Mouse (Mus musculus) neural tube, embryonic 10.5 days (tissue): Measurements from ENCODE around the gene Sult3a2.
"Not testable (repeated sequence)": the region's sequence is repeated elsewhere in the genome, so short reads cannot be mapped to it uniquely, and the experiment has no call there.

Source experiments
- DNase-seq: peaks from one replicate; pipeline ENCODE4 v3.0.0-alpha.2; 2017; ENCODE audit warnings: low spot score; ENCODE audit errors: extremely low spot score

The Sult3a2 gene

GRCm38 (mm10) chr10:33786604-33787003 is at the start of gene Sult3a2:
Gene Sult3a2, minus strand, starts transcription at chr10:33786704.
- no peak for DNase-seq

- no peak for DNase-seq
Measured at GRCm38 (mm10) chr10:33820892-33821291, 34.4 kb upstream of the Sult3a2 start.

DNA sequence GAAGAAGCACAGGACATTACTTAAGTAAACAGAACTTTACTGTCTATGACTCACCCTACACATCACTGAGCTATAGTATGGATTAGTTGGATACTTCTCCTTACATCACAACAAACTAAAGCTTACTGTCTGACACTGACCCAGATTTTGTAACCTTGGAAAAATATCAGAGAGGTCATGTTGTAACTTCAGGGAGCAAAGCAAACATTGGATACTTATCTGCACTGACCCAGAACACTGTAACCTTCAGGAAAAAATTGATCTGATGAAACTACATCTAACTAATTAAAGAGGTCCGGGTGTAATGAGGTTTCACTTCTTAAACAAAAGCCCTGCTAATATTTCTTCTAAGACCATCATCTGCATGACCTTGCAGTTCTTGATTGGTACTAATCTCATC is 30.4 kb upstream of the Sult3a2 start:
- no peak for DNase-seq

DNA sequence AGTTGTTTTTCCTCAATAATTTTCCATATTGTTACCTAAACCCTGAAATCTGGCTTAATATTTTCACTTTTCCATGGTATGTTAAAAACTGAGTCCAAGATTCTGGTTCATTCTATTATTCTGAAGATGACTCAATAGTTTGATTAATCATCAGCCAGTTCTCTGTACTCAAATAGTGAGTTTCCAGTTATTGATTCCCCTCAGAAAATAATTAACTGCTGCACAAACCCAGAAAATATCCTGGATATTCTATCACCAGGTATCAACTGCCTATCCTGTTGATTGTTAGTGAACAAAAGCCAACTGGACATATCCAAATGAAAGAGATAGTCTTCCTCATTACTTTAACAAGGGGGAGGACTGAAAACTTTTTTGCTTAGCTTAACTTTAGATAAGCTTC is 27.8 kb upstream of the Sult3a2 start:
- no peak for DNase-seq

DNA sequence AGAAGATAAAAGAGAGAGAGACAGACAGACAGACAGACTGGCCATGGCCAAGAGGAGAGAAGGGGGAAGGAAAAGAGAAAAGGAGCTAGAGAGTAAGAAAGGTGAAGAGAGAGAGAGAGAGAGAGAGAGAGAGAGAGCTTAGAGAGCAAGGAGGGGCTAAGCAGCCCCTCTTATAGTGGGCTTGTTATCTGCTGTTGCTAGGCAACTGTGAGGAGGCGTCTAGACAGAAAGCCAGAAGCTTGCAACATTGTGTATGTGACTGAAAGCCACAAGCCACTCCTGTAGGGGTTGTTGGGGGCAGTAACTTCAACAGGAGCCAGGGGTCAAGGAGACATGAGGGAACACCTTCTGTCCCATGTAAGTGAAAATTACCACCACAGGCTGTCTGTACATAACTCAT is 25.3 kb upstream of the Sult3a2 start:
- no peak for DNase-seq

DNA sequence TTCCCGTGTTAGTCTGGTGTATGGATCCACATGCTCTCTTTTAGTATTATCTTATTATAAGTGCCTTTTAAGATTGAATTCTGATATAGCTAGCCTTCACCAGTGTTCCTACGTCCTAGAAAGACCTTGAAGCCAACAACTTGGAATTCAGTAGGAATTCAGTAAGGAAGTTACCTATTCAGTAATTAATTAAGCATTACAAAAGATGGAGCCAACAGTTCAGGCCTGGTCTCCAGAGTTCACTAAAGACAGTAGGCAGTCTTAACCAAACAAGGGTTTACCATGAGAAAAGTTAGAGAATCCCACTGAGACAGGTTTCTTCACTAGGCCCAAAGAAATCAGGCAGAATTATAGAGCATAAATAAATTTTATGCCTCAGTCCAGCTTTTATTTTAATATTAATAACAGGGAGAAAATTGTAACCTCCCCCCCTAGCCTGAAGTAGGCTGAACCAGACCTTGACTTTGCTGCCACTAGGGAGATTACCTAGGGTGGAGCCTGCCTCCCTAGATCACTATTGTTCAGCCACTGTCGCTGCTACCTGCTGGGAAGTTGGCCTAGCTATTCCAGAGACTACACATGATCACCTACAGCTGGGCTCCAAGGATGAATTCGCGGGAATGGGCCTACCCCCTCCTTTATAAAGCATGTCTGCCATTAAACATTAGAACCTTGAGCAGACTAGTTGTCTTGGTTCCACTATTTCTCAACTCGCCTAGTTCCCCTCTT is 10.9 kb upstream of the Sult3a2 start:
- not testable (repeated sequence) for DNase-seq

DNA sequence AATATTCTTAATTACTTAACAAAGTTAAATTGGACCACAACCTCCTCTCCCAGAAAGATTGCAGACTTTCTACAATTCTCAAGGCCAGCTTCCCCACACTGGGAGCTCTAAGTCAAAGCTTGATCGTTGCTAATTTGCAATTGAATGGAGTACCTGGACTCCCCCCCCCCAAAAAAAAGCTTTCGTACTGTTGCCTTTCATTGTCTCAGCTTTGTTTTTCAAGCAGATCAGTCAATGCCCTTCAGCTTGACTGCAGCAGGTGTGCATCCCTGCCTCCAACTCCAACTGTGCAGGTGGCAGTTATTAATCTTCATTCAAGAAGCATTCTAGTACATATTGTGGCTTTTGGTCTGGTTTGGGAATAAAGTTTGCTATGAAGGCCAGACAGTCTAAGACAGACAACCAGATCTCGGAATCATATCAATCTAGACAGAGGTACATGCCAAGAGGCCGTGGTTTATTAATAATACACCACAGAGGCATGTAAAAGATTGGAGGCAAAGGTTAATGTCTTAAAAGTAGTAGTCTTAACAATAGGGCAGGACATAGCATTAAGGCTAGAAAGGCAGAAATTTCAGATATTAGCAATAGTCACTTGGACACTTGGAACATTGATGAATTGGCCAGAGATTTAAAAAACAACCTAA is 9.9 kb upstream of the Sult3a2 start:
- not testable (repeated sequence) for DNase-seq

DNA sequence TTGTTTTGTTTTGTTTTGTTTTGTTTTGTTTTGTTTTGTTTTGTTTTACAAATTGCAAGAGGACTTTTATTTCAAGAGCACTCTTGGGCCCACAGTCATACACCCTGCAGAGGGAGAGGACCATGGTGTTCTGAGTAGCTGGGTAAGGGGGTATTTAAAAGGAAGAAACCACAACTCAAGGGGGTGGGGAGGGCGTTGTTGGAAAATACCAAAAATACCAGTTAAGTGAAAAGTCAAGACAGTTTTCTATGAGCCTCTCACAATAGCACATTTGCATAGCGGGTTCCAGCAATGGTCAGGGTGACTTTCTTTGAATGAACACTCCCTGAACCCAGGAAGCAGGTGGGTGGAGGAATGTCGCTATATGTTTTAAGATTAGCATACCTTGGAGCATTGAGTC is 5.7 kb upstream of the Sult3a2 start:
- not testable (repeated sequence) for DNase-seq

DNA sequence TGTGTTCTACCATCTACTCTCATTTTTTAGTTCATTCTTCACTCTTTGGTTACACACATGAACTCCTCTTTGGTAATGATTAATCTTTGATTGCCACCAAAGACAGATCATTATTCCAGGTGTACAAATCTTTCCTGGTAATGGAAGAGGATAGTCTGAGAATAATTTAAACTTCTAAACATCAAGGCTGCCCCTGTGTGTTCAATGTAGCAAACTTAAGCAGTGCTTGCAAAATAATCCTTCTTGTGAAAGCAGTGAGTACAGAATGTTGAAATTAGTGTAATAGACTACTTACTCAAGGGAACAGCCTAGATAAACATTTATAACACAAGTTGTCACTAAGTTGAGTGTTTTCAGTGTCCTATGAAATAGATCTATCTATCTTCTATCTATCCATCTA is 1.0 kb upstream of the Sult3a2 start:
- no peak for DNase-seq

- DNase-seq, result not testable (repeated sequence)
Measured at GRCm38 (mm10) chr10:33735251-33735650, 51.3 kb downstream of the Sult3a2 start.

GRCm38 (mm10) chr10:33733241-33733640 is 53.3 kb downstream of the Sult3a2 start:
- DNase-seq, result no peak

DNA sequence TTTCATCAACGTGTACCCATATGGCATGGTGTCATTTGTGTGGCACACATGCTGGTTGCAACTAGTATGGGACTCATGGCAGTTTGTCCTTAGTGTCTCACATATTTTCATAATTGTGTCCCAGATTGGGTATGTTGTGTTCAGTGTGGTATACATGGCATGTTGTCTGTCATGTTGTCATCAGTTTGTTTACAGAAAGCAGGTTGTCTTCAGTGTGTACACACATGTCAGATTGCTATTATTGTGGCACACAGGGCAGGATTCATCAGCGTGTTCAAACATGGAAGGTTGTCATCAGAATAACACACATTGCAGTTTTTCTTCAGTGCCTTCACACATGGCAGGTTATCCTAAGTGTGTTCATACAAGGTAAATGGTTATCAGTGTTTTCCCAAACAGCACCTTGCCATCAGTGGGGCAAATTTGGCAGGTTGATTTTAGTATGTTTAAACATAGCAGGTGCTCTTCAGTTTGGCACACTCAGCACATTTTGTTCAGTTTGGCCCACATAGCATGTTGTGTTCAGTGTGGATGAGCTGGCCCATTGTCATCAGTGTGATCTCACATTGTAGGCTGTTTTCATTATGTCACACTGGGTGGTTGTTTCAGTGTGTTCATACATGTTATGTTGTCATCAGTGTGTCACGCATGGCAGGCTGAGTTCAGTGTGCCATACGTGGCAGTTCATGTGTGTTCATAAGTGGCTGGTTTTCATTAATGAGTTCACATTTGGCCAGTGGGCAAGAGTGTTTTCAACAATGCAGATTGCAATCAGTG is 53.9 kb downstream of the Sult3a2 start:
- no peak for DNase-seq

- DNase-seq, result no peak
Measured at GRCm38 (mm10) chr10:33723764-33724163, 62.7 kb downstream of the Sult3a2 start.

DNA sequence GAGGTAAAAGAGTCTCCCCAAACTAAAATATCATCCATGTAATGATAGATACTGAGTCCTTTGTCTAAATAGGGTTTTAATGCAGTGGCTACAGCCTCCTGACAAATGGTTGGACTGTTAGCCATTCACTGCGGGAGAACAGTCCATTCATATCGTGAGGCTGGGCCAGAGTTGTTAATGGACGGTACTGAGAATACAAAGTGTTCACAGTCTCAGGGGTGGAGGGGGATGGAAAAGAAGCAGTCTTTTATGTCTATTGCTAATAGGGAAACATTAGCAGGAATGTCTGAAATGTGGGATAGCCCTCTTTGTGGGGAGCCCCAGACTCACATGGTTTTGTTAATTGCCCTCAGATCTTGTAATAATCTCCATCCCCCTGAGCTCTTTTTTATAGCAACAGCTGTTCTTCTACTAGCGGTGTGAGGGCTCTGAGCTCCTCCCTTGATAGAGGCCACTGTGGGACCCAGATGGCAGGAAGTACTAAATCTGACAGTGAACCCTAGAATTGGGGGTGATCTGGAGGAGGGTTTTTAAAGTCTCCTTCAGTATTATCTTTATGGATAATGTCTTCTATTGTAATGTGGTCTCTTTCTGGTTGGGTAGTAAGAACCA is 64.6 kb downstream of the Sult3a2 start:
- no peak for DNase-seq
